Mouse (Mus musculus): Measurements from ENCODE around the gene Myh7b. TPM values are rescaled to one million over a fixed set of nuclear protein-coding genes. Genes with fewer than 3 reads are reported as not detected.
"Not testable (repeated sequence)": the region's sequence is repeated elsewhere in the genome, so short reads cannot be mapped to it uniquely, and the experiment has no call there.

The Myh7b gene
- polyA plus RNA-seq, 1 experiment from 2014 or later, result not detected

GRCm38 (mm10) chr2:155588136-155588535 lies 22.9 kb upstream of the Myh7b start:
- WGBS (ENCODE audit: missing documents), result 100% methylated on average over 3 of the region's 3 CpGs
- H3K36me3 ChIP-seq (ENCODE audit: inconsistent target), result no peaks in the 10 kb centered on the region
- no peak overlapping the region for H3K4me3 ChIP-seq (ENCODE audit: inconsistent target)
- H3K27ac ChIP-seq, result no peak overlapping the region
- H3K79me2 ChIP-seq (ENCODE audit: inconsistent target), result no peaks in the 10 kb centered on the region

- no peaks in the 10 kb centered on the region for H3K79me2 ChIP-seq (ENCODE audit: inconsistent target)
- no peak overlapping the region for H3K27ac ChIP-seq
- no peak overlapping the region for H3K4me3 ChIP-seq (ENCODE audit: inconsistent target)
- H3K36me3 ChIP-seq (ENCODE audit: inconsistent target), result no peaks in the 10 kb centered on the region
- 92% methylated on average over 6 of the region's 6 CpGs for WGBS (ENCODE audit: missing documents)
Measured at GRCm38 (mm10) chr2:155589521-155589920, 21.5 kb upstream of the Myh7b start.

GRCm38 (mm10) chr2:155590876-155591275 lies 20.1 kb upstream of the Myh7b start:
- no peak overlapping the region for H3K4me3 ChIP-seq (ENCODE audit: inconsistent target)
- H3K79me2 ChIP-seq (ENCODE audit: inconsistent target), result no peaks in the 10 kb centered on the region
- H3K27ac ChIP-seq, result no peak overlapping the region
- WGBS (ENCODE audit: missing documents), result 97% methylated on average over 2 of the region's 2 CpGs
- H3K36me3 ChIP-seq (ENCODE audit: inconsistent target), result no peaks in the 10 kb centered on the region

GRCm38 (mm10) chr2:155591676-155592075 lies 19.3 kb upstream of the Myh7b start:
- H3K4me3 ChIP-seq (ENCODE audit: inconsistent target), result peak overlapping the region; percentile 80
- no peaks in the 10 kb centered on the region for H3K36me3 ChIP-seq (ENCODE audit: inconsistent target)
- no peaks in the 10 kb centered on the region for H3K79me2 ChIP-seq (ENCODE audit: inconsistent target)
- WGBS (ENCODE audit: missing documents), result 13% methylated on average over 6 of the region's 6 CpGs
- H3K27ac ChIP-seq, result peak overlapping the region; percentile 55

GRCm38 (mm10) chr2:155592137-155592853 lies 18.7 kb upstream of the Myh7b start, which contains the start of gene Gss:
Gene Gss, minus strand, starts transcription at chr2:155592810.
- H3K4me3 ChIP-seq (ENCODE audit: inconsistent target), result peak within 1 kb of the TSS; percentile 80
- no peaks in the 10 kb centered on the region for H3K36me3 ChIP-seq (ENCODE audit: inconsistent target)
- no peaks in the 10 kb centered on the region for H3K79me2 ChIP-seq (ENCODE audit: inconsistent target)
- under 1% methylated on average over 53 of the region's 53 CpGs for WGBS (ENCODE audit: missing documents)
- H3K27ac ChIP-seq, result peak within 1 kb of the TSS; percentile 55

- Histone ChIP-seq H3K79me2 (ENCODE audit: inconsistent target) (no peaks in the 10 kb centered on the region), H3K36me3 (ENCODE audit: inconsistent target) (no peaks in the 10 kb centered on the region), H3K4me3 (ENCODE audit: inconsistent target) (peak overlapping the region; percentile 80), H3K27ac (0 out of 2 replicates have a peak overlapping the region, but pooled peaks have one; percentile 24)
- WGBS (ENCODE audit: missing documents), result 2% methylated on average over 9 of the region's 9 CpGs
Measured at GRCm38 (mm10) chr2:155592854-155593283, 18.1 kb upstream of the Myh7b start.

- no peak overlapping the region for H3K4me3 ChIP-seq (ENCODE audit: inconsistent target)
- no peaks in the 10 kb centered on the region for H3K79me2 ChIP-seq (ENCODE audit: inconsistent target)
- WGBS (ENCODE audit: missing documents), result 84% methylated on average over 6 of the region's 6 CpGs
- no peak overlapping the region for H3K27ac ChIP-seq
- H3K36me3 ChIP-seq (ENCODE audit: inconsistent target), result no peaks in the 10 kb centered on the region
Measured at GRCm38 (mm10) chr2:155595516-155595915, 15.5 kb upstream of the Myh7b start.

- no peaks in the 10 kb centered on the region for H3K79me2 ChIP-seq (ENCODE audit: inconsistent target)
- H3K36me3 ChIP-seq (ENCODE audit: inconsistent target), result no peaks in the 10 kb centered on the region
- H3K27ac ChIP-seq, result no peak overlapping the region
- no peak overlapping the region for H3K4me3 ChIP-seq (ENCODE audit: inconsistent target)
- WGBS (ENCODE audit: missing documents), result 97% methylated on average over 3 of the region's 3 CpGs
Measured at GRCm38 (mm10) chr2:155603707-155604106, 7.3 kb upstream of the Myh7b start.

- Histone ChIP-seq H3K27ac (no peak overlapping the region), H3K36me3 (ENCODE audit: inconsistent target) (no peaks in the 10 kb centered on the region), H3K79me2 (ENCODE audit: inconsistent target) (no peaks in the 10 kb centered on the region), H3K4me3 (ENCODE audit: inconsistent target) (no peak overlapping the region)
- WGBS (ENCODE audit: missing documents), result 70% methylated on average over 10 of the region's 10 CpGs
Measured at GRCm38 (mm10) chr2:155604560-155605235, 6.3 kb upstream of the Myh7b start.

- not testable (repeated sequence) for H3K79me2 ChIP-seq (ENCODE audit: inconsistent target); H3K36me3 ChIP-seq (ENCODE audit: inconsistent target); H3K27ac ChIP-seq; H3K4me3 ChIP-seq (ENCODE audit: inconsistent target)
- WGBS (ENCODE audit: missing documents), result 89% methylated on average over 4 of the region's 4 CpGs
Measured at GRCm38 (mm10) chr2:155605236-155605589, 5.8 kb upstream of the Myh7b start.

GRCm38 (mm10) chr2:155606360-155606759 lies 4.7 kb upstream of the Myh7b start:
- H3K27ac ChIP-seq, result no peak overlapping the region
- 90% methylated on average over 4 of the region's 4 CpGs for WGBS (ENCODE audit: missing documents)
- H3K79me2 ChIP-seq (ENCODE audit: inconsistent target), result no peaks in the 10 kb centered on the region
- no peaks in the 10 kb centered on the region for H3K36me3 ChIP-seq (ENCODE audit: inconsistent target)
- H3K4me3 ChIP-seq (ENCODE audit: inconsistent target), result no peak overlapping the region

- Histone ChIP-seq H3K27ac (no peak overlapping the region), H3K4me3 (ENCODE audit: inconsistent target) (no peak overlapping the region), H3K79me2 (ENCODE audit: inconsistent target) (no peaks in the 10 kb centered on the region), H3K36me3 (ENCODE audit: inconsistent target) (no peaks in the 10 kb centered on the region)
- WGBS (ENCODE audit: missing documents), result 92% methylated on average over 9 of the region's 9 CpGs
Measured at GRCm38 (mm10) chr2:155611834-155612550, 980 bp downstream of the Myh7b start.

- Histone ChIP-seq H3K36me3 (ENCODE audit: inconsistent target) (no peaks in the 10 kb centered on the region), H3K4me3 (ENCODE audit: inconsistent target) (peak overlapping the region; percentile 3; the same call in 1 of the 2 replicates), H3K79me2 (ENCODE audit: inconsistent target) (no peaks in the 10 kb centered on the region), H3K27ac (no peak overlapping the region)
- 3% methylated on average over 20 of the region's 20 CpGs for WGBS (ENCODE audit: missing documents)
Measured at GRCm38 (mm10) chr2:155613326-155613755, 2.3 kb downstream of the Myh7b start.

GRCm38 (mm10) chr2:155613953-155614352 lies 2.9 kb downstream of the Myh7b start:
- no peaks in the 10 kb centered on the region for H3K79me2 ChIP-seq (ENCODE audit: inconsistent target)
- no peak overlapping the region for H3K27ac ChIP-seq
- H3K4me3 ChIP-seq (ENCODE audit: inconsistent target), result no peak overlapping the region; the same call in 1 of the 2 replicates
- WGBS (ENCODE audit: missing documents), result 71% methylated on average over 7 of the region's 8 CpGs
- H3K36me3 ChIP-seq (ENCODE audit: inconsistent target), result no peaks in the 10 kb centered on the region

GRCm38 (mm10) chr2:155616971-155617370 lies 6.0 kb downstream of the Myh7b start:
- no peak overlapping the region for H3K4me3 ChIP-seq (ENCODE audit: inconsistent target)
- 70% methylated on average over 6 of the region's 6 CpGs for WGBS (ENCODE audit: missing documents)
- no peaks in the 10 kb centered on the region for H3K36me3 ChIP-seq (ENCODE audit: inconsistent target)
- no peak overlapping the region for H3K27ac ChIP-seq
- no peaks in the 10 kb centered on the region for H3K79me2 ChIP-seq (ENCODE audit: inconsistent target)
